ENCODE assay signal across 7 mouse cellular contexts in genomic region chr2:33129696-33130095, GRCm38 (mm10). TPM values are rescaled to one million over a fixed set of nuclear protein-coding genes. Genes with fewer than 3 reads are reported as not detected.
DNase-seq lines count a peak whose midpoint lies in the region; ATAC-seq and TF ChIP-seq lines count a peak whose summit lies in the region.

No protein-coding gene starts in this region.

- peak overlapping the region; percentile 85 for H3K27ac ChIP-seq in layer of hippocampus, adult 2 months
- H3K27ac ChIP-seq in bone marrow, adult 2 months (ENCODE audit: control insufficient read depth, insufficient read depth, low read depth, low read length, poor library complexity): no peak overlapping the region
- H3K27ac ChIP-seq in forebrain, embryonic 13.5 days: no peak overlapping the region
- H3K27ac ChIP-seq in midbrain, embryonic 14.5 days (replicated peaks; ENCODE audit: low read depth, low read length): no peak overlapping the region

- peak overlapping the region; percentile 100 for H3K4me2 ChIP-seq in forebrain, embryonic 13.5 days
- H3K4me2 ChIP-seq in midbrain, embryonic 14.5 days (ENCODE audit: low read length): peak overlapping the region; percentile 100

- H3K36me3 ChIP-seq in forebrain, embryonic 13.5 days (ENCODE audit: poor library complexity, severe bottlenecking): no peaks in the 10 kb centered on the region
- H3K36me3 ChIP-seq in midbrain, embryonic 14.5 days (ENCODE audit: control insufficient read depth, insufficient read depth, low read length): no peaks in the 10 kb centered on the region

- WGBS in bone marrow, adult 2 months: 7% methylated on average over 10 of the region's 10 CpGs
- WGBS in forebrain, embryonic 13.5 days: 2% methylated on average over 10 of the region's 10 CpGs
- WGBS in midbrain, embryonic 14.5 days: 2% methylated on average over 10 of the region's 10 CpGs

- TF ChIP-seq CTCF in layer of hippocampus, adult 2 months (conservative IDR thresholded peaks at IDR 0.05): no peak
- no peak for TF ChIP-seq CTCF in bone marrow, adult 2 months (IDR thresholded peaks at IDR 0.05; ENCODE audit: control insufficient read depth, insufficient read depth, low read length)

- peaks cover 36% of the 10 kb centered on the region for H3K27me3 ChIP-seq in forebrain, embryonic 13.5 days
- no peaks in the 10 kb centered on the region; the same call in none of the 2 replicates for H3K27me3 ChIP-seq in midbrain, embryonic 14.5 days (ENCODE audit: control insufficient read depth, insufficient read depth, low read length)

- peak overlapping the region; percentile 78 for H3K9ac ChIP-seq in forebrain, embryonic 13.5 days
- H3K9ac ChIP-seq in midbrain, embryonic 14.5 days (replicated peaks; ENCODE audit: low read length): peak overlapping the region; percentile 76

- no peak for DNase-seq in layer of hippocampus, adult 2 months (ENCODE audit: low spot score in 2 of 2)
- DNase-seq in layer of hippocampus, adult 18-20 months (ENCODE audit: low spot score in 2 of 2): no peak
- DNase-seq in kidney, postnatal 4 days: peak; percentile 39 to 54
- peak; percentile 42 for DNase-seq in midbrain, embryonic 14.5 days

- no peak for TF ChIP-seq POLR2A in bone marrow, adult 2 months (IDR thresholded peaks at IDR 0.05; ENCODE audit: borderline replicate concordance, control insufficient read depth, low read depth, low read length)

- H3K4me1 ChIP-seq in bone marrow, adult 2 months (ENCODE audit: control insufficient read depth, insufficient read depth, low read length): no peaks in the 10 kb centered on the region; the same call in 1 of the 2 replicates
- H3K4me1 ChIP-seq in forebrain, embryonic 13.5 days: peaks cover 18% of the 10 kb centered on the region
- H3K4me1 ChIP-seq in midbrain, embryonic 14.5 days (ENCODE audit: control insufficient read depth, insufficient read depth, low read length): peaks cover 10% of the 10 kb centered on the region; the same call in 1 of the 2 replicates

- no peaks in the 10 kb centered on the region for H3K9me3 ChIP-seq in forebrain, embryonic 13.5 days (replicated peaks)
- no peaks in the 10 kb centered on the region for H3K9me3 ChIP-seq in midbrain, embryonic 14.5 days (ENCODE audit: control insufficient read depth, low read length)

- H3K4me3 ChIP-seq in layer of hippocampus, adult 2 months: peak overlapping the region; percentile 94
- H3K4me3 ChIP-seq in bone marrow, adult 2 months (replicated peaks; ENCODE audit: control insufficient read depth, low read depth, low read length): peak overlapping the region; percentile 7
- peak overlapping the region; percentile 67 for H3K4me3 ChIP-seq in forebrain, embryonic 13.5 days
- H3K4me3 ChIP-seq in midbrain, embryonic 14.5 days (replicated peaks; ENCODE audit: low read depth, low read length): peak overlapping the region; percentile 69

- no peak for ATAC-seq in forebrain, embryonic 13.5 days
- ATAC-seq in midbrain, embryonic 14.5 days (ENCODE audit: low FRiP score, low TSS enrichment): no peak
- ATAC-seq in erythroid progenitor cell, adult 5-6 weeks (replicated peaks; ENCODE audit: low FRiP score, poor library complexity, severe bottlenecking): no peak

RNA-seq across cellular contexts. Expression of gene Garnl3, which starts 1.8 kb away (rescaled TPM):
- 10 to 100 TPM; 31.7 to 35.2 TPM for total RNA-seq in layer of hippocampus, adult 2 months (2021)
- total RNA-seq in layer of hippocampus, adult 18-20 months (2021): 10 to 100 TPM; 28.7 to 37.6 TPM
- polyA plus RNA-seq in bone marrow, adult 2 months (2011; ENCODE audit: insufficient read depth, insufficient read length, low replicate concordance, missing spikeins): 0.34 and 0.67 TPM in 2 replicates
- polyA plus RNA-seq in forebrain, embryonic 13.5 days (2015; fragmentation: Nextera tagmentation; extraction: Ambion mirVana): 12.1 and 12.2 TPM in 2 replicates
- polyA plus RNA-seq in midbrain, embryonic 14.5 days (2014; fragmentation: Nextera tagmentation; extraction: Ambion mirVana): 44.4 and 51.1 TPM in 2 replicates
- not detected in 2 replicates for total RNA-seq in erythroid progenitor cell, adult 5-6 weeks (2015; ENCODE audit: low replicate concordance)
- not detected in 2 replicates for total RNA-seq in erythroid progenitor cell, adult 5-6 weeks (2017; ENCODE audit: low replicate concordance)

Comparison
In these comparisons a context has a peak if more than half of its experiments do, and no peak if none do; other contexts are left out.
1. DNase-seq: peak in kidney, postnatal 4 days (2 of 2) and midbrain, embryonic 14.5 days (single experiment); none in layer of hippocampus, adult 2 months (0 of 2) and layer of hippocampus, adult 18-20 months (0 of 2).
2. H3K4me3 ChIP-seq: peak in every context shown above with its lines; median percentile 94 in layer of hippocampus, adult 2 months; 69 in midbrain, embryonic 14.5 days; 67 in forebrain, embryonic 13.5 days; 7 in bone marrow, adult 2 months.
3. RNA of gene Garnl3, which starts 1.8 kb away (total RNA-seq): 28.7 to 37.6 TPM in layer of hippocampus, adult 18-20 months and 31.7 to 35.2 TPM in layer of hippocampus, adult 2 months; not detected in erythroid progenitor cell, adult 5-6 weeks; every median in the first group is over 10 times any median in the second.